Mouse (Mus musculus): ENCODE data around the gene Tgif2. TPM values are rescaled to one million over a fixed set of nuclear protein-coding genes. Genes with fewer than 3 reads are reported as not detected.

Tgif2 gene
- polyA plus RNA-seq, 1 experiment = 19.6 TPM

GRCm38 (mm10) chr2:156903367-156903766 is 63.6 kb downstream of the Tgif2 start:
- H3K36me3 ChIP-seq (ENCODE audit: control insufficient read depth, insufficient read depth) = no peaks in the 10 kb centered on the region
- peaks cover 7% of the 10 kb centered on the region for H3K27me3 ChIP-seq (ENCODE audit: control insufficient read depth, insufficient read depth, insufficient read length)
- no peak for TF ChIP-seq CTCF (IDR thresholded peaks at IDR 0.05; ENCODE audit: control insufficient read depth, insufficient read depth, insufficient read length)
- TF ChIP-seq MYOG (IDR thresholded peaks at IDR 0.05; ENCODE audit: control insufficient read depth, extremely low read depth, insufficient read length) = no peak
- TF ChIP-seq MAX (IDR thresholded peaks at IDR 0.05) = no peak
- no peak for TF ChIP-seq USF1 (IDR thresholded peaks at IDR 0.05; ENCODE audit: low read depth)
- no peak for TF ChIP-seq MYOD1 (IDR thresholded peaks at IDR 0.05; ENCODE audit: control insufficient read depth, insufficient read length, low read depth)
- TF ChIP-seq FOSL1 (IDR thresholded peaks at IDR 0.05; ENCODE audit: insufficient read depth, low read length, poor library complexity, severe bottlenecking) = no peak
- no peak for TF ChIP-seq CEBPB (IDR thresholded peaks at IDR 0.05; ENCODE audit: low read depth)
- no peaks in the 10 kb centered on the region for H3K79me3 ChIP-seq (ENCODE audit: low read depth)
- no peak overlapping the region for H3ac ChIP-seq (ENCODE audit: control insufficient read depth, insufficient read length, low read depth)
- no peak overlapping the region for H3K4me3 ChIP-seq (ENCODE audit: insufficient read depth, poor library complexity, severe bottlenecking)
- no peaks in the 10 kb centered on the region for H3K79me2 ChIP-seq (ENCODE audit: control insufficient read depth, insufficient read depth)

Other genes starting within 250 kb of the Tgif2 start
- gene Dlgap4, start 226.3 kb upstream of the Tgif2 start, polyA plus RNA-seq (2012; fragmentation: generic; extraction: Trizol) = 40.7 TPM
- gene Myl9, start 64.6 kb upstream of the Tgif2 start, polyA plus RNA-seq (2012; fragmentation: generic; extraction: Trizol) = 954 TPM
- gene 4930518I15Rik, start 17.9 kb downstream of the Tgif2 start, polyA plus RNA-seq (2012; fragmentation: generic; extraction: Trizol) = 0.27 TPM
- gene Rab5if, start 23.1 kb downstream of the Tgif2 start, polyA plus RNA-seq (2012; fragmentation: generic; extraction: Trizol) = 228 TPM
- gene Sla2, start 47.2 kb downstream of the Tgif2 start, polyA plus RNA-seq (2012; fragmentation: generic; extraction: Trizol) = 0.13 TPM
- gene Ndrg3, start 152.0 kb downstream of the Tgif2 start, polyA plus RNA-seq (2012; fragmentation: generic; extraction: Trizol) = 29.1 TPM
- 12.0 TPM for gene Dsn1, start 167.1 kb downstream of the Tgif2 start, polyA plus RNA-seq (2012; fragmentation: generic; extraction: Trizol)
- 13.9 TPM for gene Soga1, start 239.2 kb downstream of the Tgif2 start, polyA plus RNA-seq (2012; fragmentation: generic; extraction: Trizol)
- not detected for gene Tldc2, start 247.0 kb downstream of the Tgif2 start, polyA plus RNA-seq (2012; fragmentation: generic; extraction: Trizol)